Mouse (Mus musculus) lung, postnatal 0 days (tissue): ENCODE measurements around the gene Xrcc5.

Experiments
- CTCF ChIP-seq: IDR thresholded peaks from 2 replicates; pipeline ENCODE4 v1.5.1; 2016; ENCODE audit warnings: antibody characterized with exemption, mild to moderate bottlenecking
- EP300 ChIP-seq: IDR thresholded peaks from 2 replicates; pipeline ENCODE4 v1.6.1; 2016; ENCODE audit warnings: antibody characterized with exemption, mild to moderate bottlenecking, control low read depth

GRCm38 (mm10) chr1:72313399-72314039, 6.3 kb downstream of the Xrcc5 start:
- peak; percentile 85 for TF ChIP-seq CTCF
- no peak for TF ChIP-seq EP300
